21 mouse cellular contexts compared by ENCODE assay signal in genomic region chr13:64235777-64236176, GRCm38 (mm10). TPM values are rescaled to one million over a fixed set of nuclear protein-coding genes. Genes with fewer than 3 reads are reported as not detected.
DNase-seq lines count a peak whose midpoint lies in the region; ATAC-seq and TF ChIP-seq lines count a peak whose summit lies in the region.
"Had no signal": no experiment of that assay in that cellular context is flagged by ENCODE, and none has a peak within 500 bp of the region (broad histone marks: within the 10 kb centered on the region; RNA-seq: fewer than 3 reads in every experiment).

No protein-coding gene starts in this region.

- WGBS in heart, embryonic 13.5 days: 69% methylated on average over 3 of the region's 3 CpGs
- 85% methylated on average over 3 of the region's 3 CpGs for WGBS in midbrain, embryonic 11.5 days
- 87% methylated on average over 3 of the region's 3 CpGs for WGBS in midbrain, postnatal 0 days
- WGBS in embryonic facial prominence, embryonic 13.5 days: 36% methylated on average over 3 of the region's 3 CpGs
- 30% methylated on average over 3 of the region's 3 CpGs for WGBS in limb, embryonic 13.5 days

- H3K9ac ChIP-seq in heart, embryonic 13.5 days: no peak overlapping the region
- no peak overlapping the region for H3K9ac ChIP-seq in midbrain, embryonic 11.5 days (ENCODE audit: low read length)
- H3K9ac ChIP-seq in midbrain, postnatal 0 days (replicated peaks; ENCODE audit: low read length, poor library complexity, severe bottlenecking): no peak overlapping the region
- H3K9ac ChIP-seq in embryonic facial prominence, embryonic 13.5 days: no peak overlapping the region
- H3K9ac ChIP-seq in limb, embryonic 13.5 days: no peak overlapping the region
- H3K9ac ChIP-seq: liver, embryonic 14.5 days; midbrain, embryonic 12.5 days; neural tube, embryonic 13.5 days had no signal

- no peaks in the 10 kb centered on the region for H3K36me3 ChIP-seq in heart, embryonic 13.5 days
- no peaks in the 10 kb centered on the region for H3K36me3 ChIP-seq in midbrain, embryonic 11.5 days (ENCODE audit: control insufficient read depth, insufficient read depth, low read length)
- no peaks in the 10 kb centered on the region for H3K36me3 ChIP-seq in midbrain, postnatal 0 days (ENCODE audit: insufficient read depth, low read length)
- no peaks in the 10 kb centered on the region for H3K36me3 ChIP-seq in embryonic facial prominence, embryonic 13.5 days
- H3K36me3 ChIP-seq in limb, embryonic 13.5 days: no peaks in the 10 kb centered on the region; the same call in 1 of the 2 replicates
- H3K36me3 ChIP-seq: midbrain, embryonic 12.5 days; neural tube, embryonic 13.5 days had no signal

- intact Hi-C loops in heart, postnatal 36 days (cut with DNase I): no loop called here

- no peak for ATAC-seq in heart, embryonic 13.5 days (ENCODE audit: extremely low read depth, insufficient number of reproducible peaks, low FRiP score, low TSS enrichment)
- no peak for ATAC-seq in midbrain, embryonic 11.5 days (ENCODE audit: low FRiP score)
- ATAC-seq in midbrain, postnatal 0 days (ENCODE audit: low FRiP score): no peak
- ATAC-seq in embryonic facial prominence, embryonic 13.5 days (ENCODE audit: insufficient number of reproducible peaks, insufficient read depth, low FRiP score, low TSS enrichment, low read depth): no peak
- ATAC-seq in limb, embryonic 13.5 days (ENCODE audit: low FRiP score, low read depth): peak; percentile 7; the same call in 1 of the 2 replicates
- ATAC-seq: forebrain, embryonic 14.5 days; Patski had no signal

- H3K4me3 ChIP-seq in heart, embryonic 13.5 days: no peak overlapping the region
- no peak overlapping the region for H3K4me3 ChIP-seq in midbrain, embryonic 11.5 days (ENCODE audit: low read depth, low read length)
- no peak overlapping the region for H3K4me3 ChIP-seq in midbrain, postnatal 0 days (ENCODE audit: low read depth, low read length)
- H3K4me3 ChIP-seq in embryonic facial prominence, embryonic 13.5 days: no peak overlapping the region
- no peak overlapping the region for H3K4me3 ChIP-seq in limb, embryonic 13.5 days
- H3K4me3 ChIP-seq: erythroblast, embryonic 14.5 days; midbrain, embryonic 12.5 days; neural tube, embryonic 13.5 days had no signal

- no peak for TF ChIP-seq CTCF in midbrain, postnatal 0 days (IDR thresholded peaks at IDR 0.05)

- H3K4me1 ChIP-seq in heart, embryonic 13.5 days: peaks cover 59% of the 10 kb centered on the region
- 0 out of 2 replicates have a peak, but pooled peaks cover 2% of the 10 kb centered on the region for H3K4me1 ChIP-seq in midbrain, embryonic 11.5 days (ENCODE audit: control insufficient read depth, insufficient read depth, low read length)
- no peaks in the 10 kb centered on the region for H3K4me1 ChIP-seq in midbrain, postnatal 0 days (ENCODE audit: insufficient read depth, low read length)
- H3K4me1 ChIP-seq in embryonic facial prominence, embryonic 13.5 days: peaks cover 36% of the 10 kb centered on the region
- peaks cover 36% of the 10 kb centered on the region for H3K4me1 ChIP-seq in limb, embryonic 13.5 days
- H3K4me1 ChIP-seq: midbrain, embryonic 12.5 days; neural tube, embryonic 13.5 days had no signal

- no peak for DNase-seq in heart, postnatal 36 days
- DNase-seq in midbrain, embryonic 11.5 days (ENCODE audit: low spot score, missing footprints): peak; percentile 62
- no peak for DNase-seq in midbrain, postnatal 0 days (ENCODE audit: low spot score)
- DNase-seq in ovary, postnatal 36 days (ENCODE audit: low spot score): no peak
- DNase-seq in kidney, adult 9 months: no peak
- DNase-seq: adrenal gland, postnatal 10 days; cerebellum, adult 9-11 months; kidney, adult 11 months; layer of hippocampus, postnatal 36 days; thymus, postnatal 36 days had no signal

- no peaks in the 10 kb centered on the region for H3K9me3 ChIP-seq in heart, embryonic 13.5 days
- no peaks in the 10 kb centered on the region for H3K9me3 ChIP-seq in midbrain, embryonic 11.5 days (ENCODE audit: control insufficient read depth, low read length)
- no peaks in the 10 kb centered on the region for H3K9me3 ChIP-seq in midbrain, postnatal 0 days (ENCODE audit: low read length)
- H3K9me3 ChIP-seq in embryonic facial prominence, embryonic 13.5 days: no peaks in the 10 kb centered on the region
- H3K9me3 ChIP-seq in limb, embryonic 13.5 days: no peaks in the 10 kb centered on the region
- H3K9me3 ChIP-seq: midbrain, embryonic 12.5 days; neural tube, embryonic 13.5 days had no signal

- H3K27ac ChIP-seq in heart, embryonic 13.5 days (replicated peaks): peak overlapping the region; percentile 42
- no peak overlapping the region for H3K27ac ChIP-seq in midbrain, embryonic 11.5 days (ENCODE audit: low read depth, low read length)
- no peak overlapping the region for H3K27ac ChIP-seq in midbrain, postnatal 0 days (ENCODE audit: low read depth, low read length)
- peak overlapping the region; percentile 84 for H3K27ac ChIP-seq in embryonic facial prominence, embryonic 13.5 days
- peak overlapping the region; percentile 29; the same call in 1 of the 2 replicates for H3K27ac ChIP-seq in limb, embryonic 13.5 days
- H3K27ac ChIP-seq: kidney, postnatal 0 days; liver, embryonic 14.5 days; macrophage; midbrain, embryonic 12.5 days; neural tube, embryonic 13.5 days had no signal

- no peaks in the 10 kb centered on the region for H3K27me3 ChIP-seq in heart, embryonic 13.5 days (replicated peaks)
- no peaks in the 10 kb centered on the region for H3K27me3 ChIP-seq in midbrain, embryonic 11.5 days (ENCODE audit: control insufficient read depth, insufficient read depth, low read length)
- H3K27me3 ChIP-seq in midbrain, postnatal 0 days (ENCODE audit: insufficient read depth, low read length): no peaks in the 10 kb centered on the region
- H3K27me3 ChIP-seq in embryonic facial prominence, embryonic 13.5 days: no peaks in the 10 kb centered on the region
- H3K27me3 ChIP-seq in limb, embryonic 13.5 days: no peaks in the 10 kb centered on the region
- H3K27me3 ChIP-seq: midbrain, embryonic 12.5 days; neural tube, embryonic 13.5 days; Patski had no signal

- H3K4me2 ChIP-seq in heart, embryonic 13.5 days: no peak overlapping the region
- no peak overlapping the region for H3K4me2 ChIP-seq in midbrain, embryonic 11.5 days
- H3K4me2 ChIP-seq in midbrain, postnatal 0 days (ENCODE audit: low read depth, low read length, poor library complexity, severe bottlenecking): no peak overlapping the region
- H3K4me2 ChIP-seq in embryonic facial prominence, embryonic 13.5 days: peak overlapping the region; percentile 38
- peak overlapping the region; percentile 23; the same call in 1 of the 2 replicates for H3K4me2 ChIP-seq in limb, embryonic 13.5 days (replicated peaks)
- H3K4me2 ChIP-seq: midbrain, embryonic 12.5 days; neural tube, embryonic 13.5 days had no signal

RNA-seq across cellular contexts. Expression of gene Cdc14b, which starts 39.3 kb away (rescaled TPM):
- polyA plus RNA-seq in heart, embryonic 13.5 days (2015; fragmentation: Nextera tagmentation; extraction: Ambion mirVana): 16.3 and 17.4 TPM in 2 replicates
- 1 to 10 TPM; 8.2 to 9.0 TPM for total RNA-seq in heart, postnatal 36 days (2021)
- polyA plus RNA-seq in midbrain, embryonic 11.5 days (2014; fragmentation: Nextera tagmentation; extraction: Ambion mirVana): 7.7 and 8.8 TPM in 2 replicates
- 4.2 and 4.6 TPM in 2 replicates for total RNA-seq in midbrain, postnatal 0 days (2014; rRNA removed)
- polyA plus RNA-seq in midbrain, postnatal 0 days (2015; fragmentation: Nextera tagmentation; extraction: Ambion mirVana): 0.72 and 1.2 TPM in 2 replicates
- polyA plus RNA-seq in embryonic facial prominence, embryonic 13.5 days (2015; fragmentation: Nextera tagmentation; extraction: Ambion mirVana): 20.7 and 26.1 TPM in 2 replicates
- polyA plus RNA-seq in limb, embryonic 13.5 days (2015; fragmentation: Nextera tagmentation; extraction: Ambion mirVana): 17.0 and 22.0 TPM in 2 replicates
- polyA plus RNA-seq: erythroblast, embryonic 14.5 days had no signal

Comparison
In these comparisons a context has a peak if more than half of its experiments do, and no peak if none do; other contexts are left out.
1. H3K27ac ChIP-seq: peak in heart, embryonic 13.5 days (single experiment), embryonic facial prominence, embryonic 13.5 days (single experiment) and limb, embryonic 13.5 days (single experiment); none in midbrain, embryonic 11.5 days (single experiment) and midbrain, postnatal 0 days (single experiment).
2. H3K4me2 ChIP-seq: peak in embryonic facial prominence, embryonic 13.5 days (single experiment) and limb, embryonic 13.5 days (single experiment); none in heart, embryonic 13.5 days (single experiment), midbrain, embryonic 11.5 days (single experiment) and midbrain, postnatal 0 days (single experiment).